Mouse (Mus musculus) stomach, embryonic 16.5 days (tissue): ENCODE data around the gene Xirp1. TPM values are rescaled to one million over a fixed set of nuclear protein-coding genes. Genes with fewer than 3 reads are reported as not detected.

Source experiments
- ATAC-seq: fragments of 200-750 bp; cut with Nextera tagmentation; 2 replicates; pipeline ENCODE4 v1.8.0; 2017; ENCODE audit warnings: moderate number of reproducible peaks, moderate TSS enrichment; ENCODE audit not compliant: insufficient read depth, low FRiP score
- H3K27ac ChIP-seq: fragments of 300-500 bp; sonication (generic); 2 replicates; pipeline ENCODE4 v1.5.1; 2014; ENCODE audit warnings: low read length
- H3K27me3 ChIP-seq: fragments of 300-500 bp; sonication (generic); 2 replicates; pipeline ENCODE4 v1.6.1; 2014; ENCODE audit warnings: low read length, control low read depth, mixed read lengths; ENCODE audit not compliant: control insufficient read depth, insufficient read depth
- H3K36me3 ChIP-seq: fragments of 300-500 bp; sonication (generic); 2 replicates; pipeline ENCODE4 v1.6.1; 2014; ENCODE audit warnings: low read length; ENCODE audit not compliant: control insufficient read depth, insufficient read depth
- H3K4me1 ChIP-seq: fragments of 300-500 bp; sonication (generic); 2 replicates; pipeline ENCODE4 v1.6.1; 2014; ENCODE audit warnings: low read length, control low read depth, mixed read lengths; ENCODE audit not compliant: control insufficient read depth, insufficient read depth
- H3K4me2 ChIP-seq: fragments of 300-500 bp; sonication (generic); 2 replicates; pipeline ENCODE4 v1.6.1; 2014; ENCODE audit warnings: low read depth, low read length, mixed read lengths
- H3K4me3 ChIP-seq: fragments of 300-500 bp; sonication (generic); replicated peaks from 2 replicates; pipeline ENCODE4 v1.5.1; 2014; ENCODE audit warnings: mild to moderate bottlenecking, low read length
- H3K9ac ChIP-seq: fragments of 300-500 bp; sonication (generic); 2 replicates; pipeline ENCODE4 v1.6.1; 2014; ENCODE audit warnings: low read length
- H3K9me3 ChIP-seq: fragments of 300-500 bp; sonication (generic); replicated peaks from 2 replicates; pipeline ENCODE4 v1.6.1; 2016; ENCODE audit warnings: low read length, control low read depth; ENCODE audit not compliant: control insufficient read depth
- WGBS: fragments of 180-500 bp; shearing (Covaris S2); extraction: QIAGEN DNeasy Blood & Tissue Kit; methylation state at CpG from one replicate; pipeline ENCODE4 v1.1.7; 2014; 5-methylcytosine and 5-hydroxymethylcytosine counted together
- polyA plus RNA-seq: library from polyadenylated mRNA; unstranded; fragments of >200 nt; fragmentation: Nextera tagmentation; extraction: Ambion mirVana; gene quantifications from 2 replicates; pipeline ENCODE4 v1.2.1, GENCODE M21; 2015

Gene Xirp1
- polyA plus RNA-seq, 1 experiment from 2014 or later = 1.6 TPM

DNA sequence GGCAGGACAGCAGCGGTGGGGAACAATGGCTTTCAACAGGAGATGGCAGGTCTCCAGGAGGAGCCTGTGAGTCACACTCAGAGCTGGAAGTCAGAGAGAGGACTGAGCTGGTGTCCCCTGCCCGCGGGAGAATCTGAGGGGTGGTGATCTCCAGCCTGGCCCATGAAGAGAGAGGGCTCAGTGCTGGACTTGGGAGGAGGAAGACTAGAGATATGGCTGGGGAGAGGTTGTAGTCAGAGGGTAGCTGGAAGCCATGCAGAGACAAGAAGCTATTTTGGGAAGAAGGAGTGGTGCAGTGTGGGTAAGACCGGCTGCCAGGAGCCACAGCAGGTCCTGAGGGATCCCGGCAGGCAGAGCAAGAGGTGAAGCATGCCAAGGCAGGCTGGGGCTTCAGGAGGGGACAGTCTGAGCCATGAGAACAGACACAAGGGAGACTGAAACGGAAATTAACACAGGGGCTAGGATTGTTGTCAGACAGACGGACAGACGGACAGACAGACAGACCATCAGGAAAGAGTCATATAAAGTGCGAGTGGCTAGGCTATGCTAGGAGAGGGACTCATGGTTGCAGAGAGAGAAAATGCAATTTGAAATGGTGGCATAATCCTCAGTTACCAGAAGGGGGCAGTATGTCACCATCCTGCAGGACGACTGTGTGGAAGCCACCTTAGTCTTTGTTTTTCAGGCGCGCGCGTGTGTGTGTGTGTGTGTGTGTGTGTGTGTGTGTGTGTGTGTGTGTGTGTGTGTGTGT is 4.2 kb upstream of the Xirp1 start:
- Histone ChIP-seq H3K4me2 (peak overlapping the region; percentile 10; the same call in 1 of the 2 replicates), H3K9me3 (no peaks in the 10 kb centered on the region), H3K27me3 (no peaks in the 10 kb centered on the region), H3K4me3 (no peak overlapping the region), H3K9ac (peak overlapping the region; percentile 44), H3K4me1 (peaks cover 8% of the 10 kb centered on the region; the same call in 1 of the 2 replicates), H3K36me3 (no peaks in the 10 kb centered on the region), H3K27ac (peak overlapping the region; percentile 29; the same call in 1 of the 2 replicates)
- 23% methylated on average over 14 of the region's 14 CpGs for WGBS
- peak; percentile 31; the same call in 1 of the 2 replicates for ATAC-seq

DNA sequence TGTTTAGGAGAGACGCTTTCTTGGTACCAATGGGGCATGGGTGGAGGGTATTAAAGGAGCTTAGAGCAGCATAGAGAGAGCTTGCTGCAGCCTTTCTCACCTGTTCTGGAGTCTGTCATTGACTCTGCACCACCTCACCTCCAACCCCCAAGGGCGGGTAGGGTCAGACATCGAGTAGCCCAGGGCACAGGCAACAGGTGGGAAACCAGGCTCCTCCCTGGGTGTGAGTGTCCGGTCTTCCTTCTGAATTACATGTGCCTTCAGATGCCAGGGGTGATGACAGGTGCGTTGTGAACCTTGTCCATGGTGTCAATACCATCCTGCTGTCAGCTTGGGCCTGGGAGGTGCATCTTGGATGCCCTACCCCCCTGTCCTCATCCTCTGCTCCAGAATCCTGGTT is 1.2 kb upstream of the Xirp1 start:
- H3K27me3 ChIP-seq = no peaks in the 10 kb centered on the region
- 76% methylated on average over 5 of the region's 5 CpGs for WGBS
- no peak overlapping the region for H3K4me3 ChIP-seq
- ATAC-seq = no peak
- no peak overlapping the region for H3K9ac ChIP-seq
- no peak overlapping the region for H3K27ac ChIP-seq
- H3K4me2 ChIP-seq = no peak overlapping the region
- peaks cover 22% of the 10 kb centered on the region for H3K4me1 ChIP-seq
- no peaks in the 10 kb centered on the region for H3K9me3 ChIP-seq
- H3K36me3 ChIP-seq = no peaks in the 10 kb centered on the region

DNA sequence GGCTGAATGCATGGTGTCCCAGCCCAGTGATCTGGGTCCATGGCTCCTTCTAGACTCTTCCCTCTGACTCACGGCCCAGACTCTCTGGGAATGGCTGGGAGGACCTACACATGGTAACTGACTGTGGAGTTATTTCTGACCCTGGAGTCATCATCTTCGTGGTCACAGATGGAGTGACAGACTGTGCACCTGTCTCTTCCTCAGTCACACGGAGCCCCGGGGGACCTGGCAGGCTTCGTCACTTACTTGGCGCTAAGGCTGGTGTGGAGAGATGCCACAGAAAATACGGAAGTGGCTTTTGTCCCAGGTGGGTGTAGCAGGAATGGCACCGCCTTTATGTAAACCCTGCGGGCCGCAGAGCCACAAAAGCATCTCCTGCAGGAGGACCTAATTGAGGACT is 773 bp upstream of the Xirp1 start:
- no peaks in the 10 kb centered on the region for H3K36me3 ChIP-seq
- H3K4me2 ChIP-seq = no peak overlapping the region
- H3K9me3 ChIP-seq = no peaks in the 10 kb centered on the region
- no peak for ATAC-seq
- 71% methylated on average over 10 of the region's 10 CpGs for WGBS
- no peak overlapping the region for H3K27ac ChIP-seq
- no peak overlapping the region for H3K4me3 ChIP-seq
- H3K9ac ChIP-seq = no peak overlapping the region
- H3K27me3 ChIP-seq = no peaks in the 10 kb centered on the region
- H3K4me1 ChIP-seq = peaks cover 22% of the 10 kb centered on the region

DNA sequence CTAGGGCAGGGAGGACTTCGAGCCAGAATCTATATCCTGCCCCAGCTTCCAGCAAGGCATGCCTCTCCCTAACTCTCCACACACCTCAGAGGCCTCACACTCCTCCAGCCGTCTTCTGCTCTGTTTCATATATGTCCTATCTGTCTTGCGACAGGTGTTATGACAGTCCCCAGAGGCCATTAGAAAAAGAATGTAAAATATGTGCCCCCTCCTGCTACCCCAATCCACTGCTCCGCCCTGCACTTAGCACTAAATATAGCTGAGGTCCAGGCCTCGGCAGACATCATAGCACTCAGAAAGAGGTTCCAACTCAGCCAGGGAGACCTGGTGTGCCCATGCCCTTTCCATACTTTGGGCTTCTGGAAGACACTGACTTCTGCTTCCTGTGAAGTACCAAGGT is 2.2 kb downstream of the Xirp1 start:
- Histone ChIP-seq H3K36me3 (no peaks in the 10 kb centered on the region), H3K9ac (no peak overlapping the region), H3K9me3 (no peaks in the 10 kb centered on the region), H3K27ac (peak overlapping the region; percentile 15; the same call in 1 of the 2 replicates), H3K4me2 (no peak overlapping the region), H3K4me3 (no peak overlapping the region), H3K4me1 (peaks cover 15% of the 10 kb centered on the region), H3K27me3 (no peaks in the 10 kb centered on the region)
- 35% methylated on average over 5 of the region's 5 CpGs for WGBS
- ATAC-seq = no peak

DNA sequence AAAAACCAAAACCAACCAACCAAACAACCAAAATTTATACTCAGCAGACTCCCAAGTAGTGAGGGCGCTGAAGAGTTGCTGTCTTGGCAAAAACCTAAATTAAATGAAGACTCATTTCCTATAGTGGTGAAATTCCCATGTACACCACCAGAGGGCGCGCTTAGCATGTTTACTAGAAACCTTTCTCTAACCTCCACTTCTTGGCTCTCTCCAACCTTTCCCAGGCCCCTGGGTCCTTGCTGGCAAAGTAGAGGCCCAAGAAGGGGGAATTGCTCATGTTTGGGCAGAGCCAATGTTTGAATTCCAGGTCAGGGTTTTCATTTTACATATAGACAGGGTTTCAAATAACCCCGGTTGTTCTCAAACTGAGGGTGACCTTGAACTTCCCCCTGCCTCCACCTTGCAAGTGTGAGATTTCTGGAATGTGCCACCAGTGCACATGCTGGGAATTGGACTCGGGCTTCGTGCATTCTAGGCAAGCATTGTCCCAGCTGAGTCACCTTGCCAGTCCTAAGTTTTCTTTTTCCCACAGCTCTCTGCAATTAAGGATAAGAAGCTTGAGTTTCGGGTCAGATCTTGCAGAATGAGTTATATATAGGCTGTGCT is 3.0 kb downstream of the Xirp1 start:
- ATAC-seq = no peak
- H3K4me3 ChIP-seq = no peak overlapping the region
- peaks cover 15% of the 10 kb centered on the region for H3K4me1 ChIP-seq
- no peak overlapping the region for H3K9ac ChIP-seq
- no peaks in the 10 kb centered on the region for H3K27me3 ChIP-seq
- 27% methylated on average over 7 of the region's 7 CpGs for WGBS
- no peaks in the 10 kb centered on the region for H3K36me3 ChIP-seq
- H3K9me3 ChIP-seq = no peaks in the 10 kb centered on the region
- H3K27ac ChIP-seq = peak overlapping the region; percentile 15; the same call in 1 of the 2 replicates
- H3K4me2 ChIP-seq = no peak overlapping the region

DNA sequence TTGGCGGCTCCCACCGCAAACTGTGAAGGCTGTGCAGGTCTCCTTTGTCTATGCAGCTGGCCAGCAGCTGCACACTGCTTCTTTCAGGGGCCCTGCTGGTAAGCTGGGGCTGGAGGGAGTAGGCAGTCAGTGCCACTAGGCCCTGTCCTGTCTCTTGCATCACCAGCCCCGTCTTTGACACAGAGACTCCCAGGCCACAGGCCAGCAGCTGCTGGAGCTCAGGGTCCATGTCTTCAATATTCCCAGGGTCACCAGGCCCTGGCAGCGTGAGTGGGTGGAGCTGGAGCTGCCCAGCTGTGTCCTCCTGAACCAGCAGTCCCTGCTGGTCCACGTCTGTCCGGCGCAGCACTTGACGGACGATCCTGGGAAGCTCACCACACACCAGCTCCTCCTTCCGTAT is 6.4 kb downstream of the Xirp1 start:
- H3K27me3 ChIP-seq = no peaks in the 10 kb centered on the region
- WGBS = 60% methylated on average over 10 of the region's 10 CpGs
- H3K27ac ChIP-seq = no peak overlapping the region
- no peak overlapping the region for H3K4me2 ChIP-seq
- no peak for ATAC-seq
- H3K4me3 ChIP-seq = no peak overlapping the region
- H3K4me1 ChIP-seq = peaks cover 15% of the 10 kb centered on the region
- H3K9ac ChIP-seq = peak overlapping the region; percentile 40; the same call in 1 of the 2 replicates
- no peaks in the 10 kb centered on the region for H3K36me3 ChIP-seq
- no peaks in the 10 kb centered on the region for H3K9me3 ChIP-seq

DNA sequence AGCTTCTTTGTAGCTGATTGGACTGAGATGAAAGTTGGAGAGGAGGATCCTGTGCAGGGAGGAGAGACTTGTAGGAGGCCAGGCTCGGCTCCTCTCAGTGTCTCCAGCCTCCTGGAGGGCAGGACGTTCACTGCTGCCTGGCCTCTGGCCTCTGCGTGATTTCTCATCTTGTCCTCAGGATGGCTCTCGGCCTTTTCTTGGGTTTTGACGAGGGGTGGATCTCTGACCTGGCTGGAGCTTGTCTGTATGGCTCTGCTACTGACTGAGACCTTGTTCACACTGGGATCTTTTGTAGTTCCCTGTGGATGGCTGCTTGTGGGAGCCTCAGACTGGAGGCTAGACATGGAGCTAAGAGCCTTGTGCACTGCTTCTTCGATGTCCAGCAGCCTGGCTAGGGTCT is 8.6 kb downstream of the Xirp1 start:
- Histone ChIP-seq H3K36me3 (no peaks in the 10 kb centered on the region), H3K27me3 (no peaks in the 10 kb centered on the region), H3K4me3 (no peak overlapping the region), H3K27ac (no peak overlapping the region), H3K4me2 (no peak overlapping the region), H3K9me3 (no peaks in the 10 kb centered on the region), H3K9ac (no peak overlapping the region), H3K4me1 (peaks cover 9% of the 10 kb centered on the region)
- ATAC-seq = no peak
- 64% methylated on average over 6 of the region's 6 CpGs for WGBS

DNA sequence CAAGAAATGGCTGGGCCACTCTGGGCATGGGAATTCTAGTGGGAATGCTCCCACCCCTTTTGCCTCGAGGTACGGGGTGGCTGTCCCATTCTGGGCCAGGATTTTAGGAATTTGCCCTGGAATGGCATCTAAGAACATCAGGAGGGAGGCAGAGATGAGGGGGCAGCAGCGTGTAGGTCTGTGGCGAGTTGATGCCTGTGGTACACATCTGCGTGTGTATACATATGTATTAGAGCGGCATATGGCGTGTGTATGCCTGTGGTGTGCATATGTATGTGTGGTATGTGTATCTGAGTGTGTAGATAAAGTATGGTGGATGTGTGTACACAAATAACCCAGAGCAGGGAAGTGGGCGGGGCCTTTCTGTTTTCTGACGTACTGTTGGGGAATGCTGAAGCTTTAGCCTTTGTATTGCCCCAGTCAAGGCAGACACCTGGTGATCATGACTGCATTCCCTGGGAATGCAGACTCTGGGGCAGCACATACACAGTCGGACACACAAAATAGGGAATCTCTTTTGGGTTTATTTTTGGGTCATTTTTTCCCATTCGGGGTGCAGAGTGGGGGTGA is 10.1 kb downstream of the Xirp1 start:
- Histone ChIP-seq H3K27me3 (no peaks in the 10 kb centered on the region), H3K9me3 (no peaks in the 10 kb centered on the region), H3K4me2 (no peak overlapping the region), H3K4me3 (no peak overlapping the region), H3K36me3 (no peaks in the 10 kb centered on the region), H3K9ac (no peak overlapping the region), H3K4me1 (peaks cover 9% of the 10 kb centered on the region), H3K27ac (no peak overlapping the region)
- no peak for ATAC-seq
- WGBS = 66% methylated on average over 11 of the region's 11 CpGs

DNA sequence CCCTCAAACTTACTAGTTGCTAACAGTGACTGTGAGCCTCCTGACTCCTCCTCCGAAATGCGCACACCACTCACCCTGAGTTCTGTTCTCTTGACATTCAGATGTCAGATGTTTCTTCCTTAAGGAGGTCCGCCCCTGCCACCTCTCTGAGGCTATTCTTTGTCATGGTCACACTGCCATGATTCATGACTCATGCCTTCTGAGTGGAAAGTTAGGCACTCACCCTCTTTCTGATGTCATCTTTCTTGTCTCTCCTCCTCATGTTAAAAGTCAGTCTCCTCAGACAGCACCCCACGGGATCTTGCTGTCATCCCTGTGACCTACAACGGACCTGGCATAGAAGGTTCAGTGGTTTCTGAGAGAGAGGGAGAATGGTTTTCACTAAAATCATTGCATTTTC is 10.6 kb downstream of the Xirp1 start:
- Histone ChIP-seq H3K4me3 (no peak overlapping the region), H3K36me3 (no peaks in the 10 kb centered on the region), H3K27ac (no peak overlapping the region), H3K4me2 (no peak overlapping the region), H3K9me3 (no peaks in the 10 kb centered on the region; the same call in 1 of the 2 replicates), H3K4me1 (peaks cover 9% of the 10 kb centered on the region), H3K27me3 (no peaks in the 10 kb centered on the region), H3K9ac (no peak overlapping the region)
- no peak for ATAC-seq
- WGBS = 89% methylated on average over 5 of the region's 5 CpGs
